Mouse (Mus musculus) intestine, embryonic 14.5 days (tissue): ENCODE results near the gene P4ha3. TPM values are rescaled to one million over a fixed set of nuclear protein-coding genes. Genes with fewer than 3 reads are reported as not detected.
A peak's percentile ranks its signal among the peaks of the same experiment; 100 is the strongest.

Experiments
- ATAC-seq: fragments of 200-750 bp; cut with Nextera tagmentation; replicated peaks from 2 replicates; pipeline ENCODE4 v1.8.0; 2017; ENCODE audit warnings: low read depth, moderate number of reproducible peaks, moderate TSS enrichment, moderate library complexity; ENCODE audit not compliant: low FRiP score, low TSS enrichment
- DNase-seq: peaks from one replicate; pipeline ENCODE4 v3.0.0-alpha.2; 2018; ENCODE audit warnings: low spot score
- H3K27ac ChIP-seq: fragments of 300-500 bp; sonication (generic); 2 replicates; pipeline ENCODE4 v1.5.1; 2014; ENCODE audit warnings: low read depth, mild to moderate bottlenecking, control low read depth
- H3K27me3 ChIP-seq: fragments of 300-500 bp; sonication (generic); replicated peaks from 2 replicates; pipeline ENCODE4 v1.6.1; 2014; ENCODE audit warnings: low read length, control low read depth; ENCODE audit not compliant: control insufficient read depth, insufficient read depth
- H3K36me3 ChIP-seq: fragments of 300-500 bp; sonication (generic); 2 replicates; pipeline ENCODE4 v1.6.1; 2014; ENCODE audit warnings: low read length, control low read depth; ENCODE audit not compliant: control insufficient read depth, insufficient read depth
- H3K4me1 ChIP-seq: fragments of 300-500 bp; sonication (generic); replicated peaks from 2 replicates; pipeline ENCODE4 v1.6.1; 2014; ENCODE audit warnings: low read length, control low read depth, mixed read lengths; ENCODE audit not compliant: control insufficient read depth, insufficient read depth
- H3K4me2 ChIP-seq: fragments of 300-500 bp; sonication (generic); 2 replicates; pipeline ENCODE4 v1.6.1; 2014; ENCODE audit warnings: low read length
- H3K4me3 ChIP-seq: fragments of 300-500 bp; sonication (generic); 2 replicates; pipeline ENCODE4 v1.5.1; 2014; ENCODE audit warnings: low read depth, low read length, control low read depth, mixed read lengths
- H3K9ac ChIP-seq: fragments of 300-500 bp; sonication (generic); 2 replicates; pipeline ENCODE4 v1.6.1; 2014; ENCODE audit warnings: mild to moderate bottlenecking, low read length
- H3K9me3 ChIP-seq: fragments of 300-500 bp; sonication (generic); 2 replicates; pipeline ENCODE4 v1.6.1; 2016; ENCODE audit warnings: low read length, control low read depth; ENCODE audit not compliant: control insufficient read depth
- WGBS: fragments of 180-500 bp; shearing (Covaris S2); extraction: QIAGEN DNeasy Blood & Tissue Kit; methylation state at CpG from one replicate; pipeline ENCODE4 v1.1.7; 2014; 5-methylcytosine and 5-hydroxymethylcytosine counted together
- polyA plus RNA-seq: library from polyadenylated mRNA; unstranded; fragments of >200 nt; fragmentation: Nextera tagmentation; extraction: Ambion mirVana; gene quantifications from 2 replicates; pipeline ENCODE4 v1.2.1, GENCODE M21; 2014

Gene P4ha3
- polyA plus RNA-seq, 1 experiment from 2014 or later: 5.8 TPM

DNA sequence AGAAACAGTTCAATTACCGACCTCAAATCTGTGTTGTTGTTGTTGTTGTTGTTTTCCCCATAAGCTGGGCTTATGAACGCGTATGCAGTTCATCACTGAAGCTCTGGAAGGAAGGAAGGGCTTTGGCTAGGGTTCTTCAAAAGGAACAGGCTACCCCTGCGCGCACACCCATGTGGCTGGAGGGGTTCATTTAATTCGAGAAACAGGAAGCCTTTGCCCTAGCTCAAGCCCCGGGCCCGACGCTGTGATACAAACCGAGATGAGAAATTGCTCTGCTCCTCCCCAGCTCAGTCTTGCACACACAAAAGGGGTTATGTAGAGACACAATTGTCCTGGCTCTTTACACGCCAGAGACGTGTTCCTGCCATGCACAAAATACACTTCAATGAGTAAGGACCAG is 25.0 kb downstream of the P4ha3 start:
- H3K27me3 ChIP-seq: no peaks in the 10 kb centered on the region
- no peak overlapping the region for H3K4me2 ChIP-seq
- no peaks in the 10 kb centered on the region for H3K36me3 ChIP-seq
- DNase-seq (no peak), ATAC-seq (no peak)
- no peak overlapping the region for H3K4me3 ChIP-seq
- no peaks in the 10 kb centered on the region for H3K9me3 ChIP-seq
- peaks cover 9% of the 10 kb centered on the region; the same call in 1 of the 2 replicates for H3K4me1 ChIP-seq
- 67% methylated on average over 12 of the region's 12 CpGs for WGBS
- no peak overlapping the region for H3K9ac ChIP-seq
- no peak overlapping the region for H3K27ac ChIP-seq

DNA sequence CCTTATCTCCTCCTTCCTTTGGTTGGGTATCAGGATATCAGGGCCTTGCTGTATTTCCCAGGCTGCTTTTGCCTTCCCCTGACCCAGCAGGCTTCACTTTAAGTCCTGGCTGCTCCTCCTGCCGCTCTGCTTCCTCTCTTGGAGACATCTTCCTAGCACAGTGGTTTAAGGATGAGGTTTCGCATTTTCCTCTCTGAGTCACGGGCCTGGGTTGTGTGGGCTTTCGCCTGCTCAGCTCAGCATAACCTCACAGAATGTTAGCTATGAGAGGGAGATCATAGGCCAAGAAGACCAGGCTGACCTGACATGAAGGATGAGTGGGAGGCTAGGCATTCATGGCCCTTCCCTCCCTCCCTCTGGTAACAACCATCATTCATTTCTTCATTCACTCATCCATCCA is 27.4 kb downstream of the P4ha3 start:
- peaks cover 9% of the 10 kb centered on the region; the same call in 1 of the 2 replicates for H3K4me1 ChIP-seq
- ATAC-seq (no peak), DNase-seq (no peak)
- no peak overlapping the region for H3K9ac ChIP-seq
- H3K27ac ChIP-seq: no peak overlapping the region
- H3K9me3 ChIP-seq: no peaks in the 10 kb centered on the region
- no peak overlapping the region for H3K4me3 ChIP-seq
- WGBS: 80% methylated on average over 4 of the region's 4 CpGs
- no peaks in the 10 kb centered on the region for H3K36me3 ChIP-seq
- H3K27me3 ChIP-seq: no peaks in the 10 kb centered on the region
- H3K4me2 ChIP-seq: no peak overlapping the region

DNA sequence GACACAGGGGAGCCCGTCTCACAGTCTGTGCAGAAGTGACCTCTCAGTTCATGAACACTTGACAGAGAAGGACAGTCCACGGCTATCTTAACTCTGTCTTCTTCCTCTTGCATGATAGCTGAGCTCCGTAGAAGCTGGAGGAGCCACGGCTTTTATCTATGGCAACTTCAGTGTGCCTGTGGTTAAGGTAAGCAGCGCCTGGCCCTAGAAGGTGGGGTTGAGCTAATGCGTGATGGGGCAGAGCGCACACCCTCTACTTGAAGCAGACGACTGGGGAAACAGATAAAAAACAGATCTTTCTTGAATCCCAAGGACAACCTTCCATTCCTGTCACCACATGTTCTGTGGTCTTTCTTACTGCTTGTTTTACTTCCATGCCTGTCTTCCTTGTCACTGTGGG is 31.6 kb downstream of the P4ha3 start:
- Histone ChIP-seq H3K27me3 (no peaks in the 10 kb centered on the region), H3K4me1 (no peaks in the 10 kb centered on the region; the same call in 1 of the 2 replicates), H3K4me3 (no peak overlapping the region), H3K9ac (no peak overlapping the region), H3K4me2 (no peak overlapping the region), H3K36me3 (no peaks in the 10 kb centered on the region), H3K27ac (no peak overlapping the region), H3K9me3 (no peaks in the 10 kb centered on the region)
- ATAC-seq (no peak), DNase-seq (no peak)
- WGBS: 88% methylated on average over 8 of the region's 8 CpGs

DNA sequence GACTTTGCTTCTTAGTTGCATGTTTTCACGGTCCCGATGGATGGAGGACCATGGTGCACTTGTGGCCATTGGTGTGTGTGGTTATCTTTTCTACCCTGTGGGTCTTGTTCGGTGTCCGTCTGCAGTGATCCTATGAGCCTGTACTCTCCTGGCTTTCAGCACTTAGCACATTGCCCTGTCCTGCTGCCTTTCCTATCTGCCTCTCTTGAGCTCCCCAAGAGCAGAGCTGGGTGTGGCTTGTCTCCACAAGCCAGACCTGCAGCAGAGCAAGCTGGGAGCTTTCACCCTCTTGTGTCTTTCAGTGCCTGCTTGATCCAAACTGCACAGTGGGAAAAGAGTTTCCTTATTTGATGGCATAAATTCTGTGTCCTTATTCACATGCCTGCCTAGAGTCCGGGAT is 32.2 kb downstream of the P4ha3 start:
- Histone ChIP-seq H3K4me1 (no peaks in the 10 kb centered on the region; the same call in 1 of the 2 replicates), H3K9me3 (no peaks in the 10 kb centered on the region), H3K27me3 (no peaks in the 10 kb centered on the region), H3K4me3 (no peak overlapping the region), H3K9ac (no peak overlapping the region), H3K4me2 (no peak overlapping the region), H3K36me3 (no peaks in the 10 kb centered on the region), H3K27ac (no peak overlapping the region)
- DNase-seq (no peak), ATAC-seq (no peak)
- 94% methylated on average over 5 of the region's 5 CpGs for WGBS

DNA sequence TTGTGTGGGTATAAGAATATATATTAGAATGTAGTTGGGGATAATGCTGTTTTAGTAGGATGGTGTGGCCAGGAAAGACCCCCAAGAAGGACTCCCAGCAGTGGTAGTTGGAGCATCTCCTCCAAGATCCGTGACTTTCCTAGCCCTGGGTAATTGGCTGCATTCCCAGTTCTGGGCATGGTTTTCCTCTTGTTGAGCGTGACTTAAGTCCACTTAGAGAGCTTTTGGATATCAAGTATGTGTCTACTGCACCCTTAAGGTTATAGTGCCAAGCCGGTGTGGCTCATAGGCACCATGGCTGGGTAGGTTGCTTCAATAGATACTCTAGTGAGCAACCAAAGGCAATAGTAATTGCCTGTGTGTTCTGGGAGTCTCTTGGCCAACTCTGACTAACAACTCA is 38.4 kb downstream of the P4ha3 start:
- H3K9me3 ChIP-seq: no peaks in the 10 kb centered on the region
- H3K4me1 ChIP-seq: no peaks in the 10 kb centered on the region; the same call in 1 of the 2 replicates
- DNase-seq (no peak), ATAC-seq (no peak)
- no peaks in the 10 kb centered on the region for H3K27me3 ChIP-seq
- no peak overlapping the region for H3K27ac ChIP-seq
- peaks cover 26% of the 10 kb centered on the region for H3K36me3 ChIP-seq
- WGBS: 75% methylated on average over 3 of the region's 3 CpGs
- H3K9ac ChIP-seq: no peak overlapping the region
- no peak overlapping the region for H3K4me2 ChIP-seq
- no peak overlapping the region for H3K4me3 ChIP-seq

DNA sequence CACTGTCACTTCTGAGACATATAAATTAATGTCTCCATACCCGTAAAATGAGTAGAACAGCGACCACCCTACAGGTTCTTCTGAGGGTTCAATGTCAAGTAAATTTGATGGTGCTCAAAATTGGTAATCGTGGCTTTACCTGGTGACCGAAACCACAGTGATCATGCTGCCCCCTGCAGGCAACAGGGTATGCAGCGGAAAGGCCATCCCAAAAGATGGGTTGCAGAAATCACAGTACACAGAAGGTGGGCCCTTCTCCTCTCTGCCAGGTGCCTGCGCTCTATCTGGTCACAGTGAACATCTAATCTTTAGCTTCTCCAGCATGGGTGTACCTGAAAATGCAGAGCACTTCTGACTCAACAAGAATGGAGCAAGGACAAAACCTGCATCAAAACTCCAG is 40.2 kb downstream of the P4ha3 start:
- peak; percentile 73 for DNase-seq

DNA sequence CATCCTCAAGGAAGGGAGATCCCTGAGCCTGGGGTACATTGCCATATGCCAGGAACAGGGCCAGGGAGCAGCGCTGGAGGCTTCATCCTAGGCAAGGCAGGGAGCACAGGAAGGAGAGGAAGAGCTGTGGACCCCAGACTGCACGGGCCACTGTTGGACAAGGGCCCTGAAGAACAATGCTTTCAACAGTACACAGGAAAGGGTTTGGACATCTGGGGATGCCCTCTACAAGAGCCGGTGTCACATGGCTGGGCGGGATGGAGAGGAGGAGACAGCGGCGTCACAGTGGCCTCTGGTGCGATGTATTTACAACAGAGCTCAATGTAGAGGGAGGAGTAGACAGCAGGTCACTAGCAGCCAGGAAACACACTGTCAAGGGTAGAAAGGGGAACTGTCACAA is 42.2 kb downstream of the P4ha3 start:
- ATAC-seq (no peak), DNase-seq (peak; percentile 25)
- Histone ChIP-seq H3K9me3 (no peaks in the 10 kb centered on the region), H3K4me3 (no peak overlapping the region), H3K27ac (no peak overlapping the region), H3K4me1 (no peaks in the 10 kb centered on the region), H3K27me3 (no peaks in the 10 kb centered on the region), H3K36me3 (peaks cover 61% of the 10 kb centered on the region), H3K4me2 (no peak overlapping the region), H3K9ac (no peak overlapping the region)
- WGBS: 78% methylated on average over 7 of the region's 7 CpGs

More for the DNA sequence above, 40.2 kb downstream of the P4ha3 start:
- Histone ChIP-seq H3K4me3 (no peak overlapping the region), H3K9ac (no peak overlapping the region), H3K4me1 (no peaks in the 10 kb centered on the region; the same call in 1 of the 2 replicates), H3K36me3 (peaks cover 41% of the 10 kb centered on the region), H3K27me3 (no peaks in the 10 kb centered on the region), H3K4me2 (no peak overlapping the region), H3K27ac (no peak overlapping the region), H3K9me3 (no peaks in the 10 kb centered on the region)
- 83% methylated on average over 6 of the region's 6 CpGs for WGBS
- ATAC-seq: no peak

DNA sequence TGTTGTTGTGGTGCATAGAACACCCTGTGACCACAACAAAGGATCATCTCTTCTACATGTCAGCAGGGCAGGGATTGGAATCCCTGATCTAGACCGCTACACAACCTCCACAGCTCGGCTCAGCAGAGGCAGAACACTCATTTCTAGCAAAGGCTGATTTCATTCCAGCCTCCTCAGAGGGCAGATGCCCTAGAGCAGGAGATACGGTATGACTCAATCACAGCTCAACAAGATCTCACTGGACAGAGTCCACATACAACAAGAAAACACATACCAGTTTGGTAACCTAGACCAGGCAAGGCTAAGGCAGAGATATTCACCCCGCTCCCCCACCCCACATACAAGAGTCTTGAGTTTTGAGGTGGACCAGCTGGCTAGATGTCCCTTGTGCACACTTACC is 43.3 kb downstream of the P4ha3 start:
- Histone ChIP-seq H3K27me3 (no peaks in the 10 kb centered on the region), H3K4me3 (no peak overlapping the region), H3K27ac (no peak overlapping the region), H3K9me3 (no peaks in the 10 kb centered on the region), H3K4me1 (no peaks in the 10 kb centered on the region), H3K9ac (no peak overlapping the region), H3K4me2 (no peak overlapping the region), H3K36me3 (peaks cover 72% of the 10 kb centered on the region)
- ATAC-seq (no peak), DNase-seq (no peak)
- WGBS: 92% methylated on average over 4 of the region's 4 CpGs

DNA sequence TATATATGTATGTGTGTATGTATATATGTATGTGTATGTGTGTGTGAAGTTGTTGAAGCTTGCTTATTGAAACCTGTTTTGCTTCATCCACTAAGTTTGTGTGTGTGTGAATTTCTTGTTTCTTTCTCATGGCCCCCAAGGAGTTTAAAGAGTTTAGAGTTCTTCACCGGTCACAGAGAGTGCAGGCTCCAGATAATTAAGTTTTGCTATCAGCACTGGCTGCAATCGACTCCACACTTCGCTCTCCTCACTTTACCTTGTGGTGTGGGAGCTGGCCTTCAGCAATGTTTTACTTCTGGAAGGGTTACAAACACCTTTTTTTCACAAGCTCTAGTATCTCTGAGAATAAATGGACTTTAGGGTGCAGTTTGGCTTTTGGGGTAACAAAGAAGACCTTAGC is 45.9 kb downstream of the P4ha3 start:
- 95% methylated on average over 3 of the region's 3 CpGs for WGBS
- H3K27me3 ChIP-seq: no peaks in the 10 kb centered on the region
- DNase-seq (no peak), ATAC-seq (no peak)
- H3K27ac ChIP-seq: no peak overlapping the region
- H3K9me3 ChIP-seq: no peaks in the 10 kb centered on the region
- H3K4me2 ChIP-seq: no peak overlapping the region
- no peaks in the 10 kb centered on the region for H3K4me1 ChIP-seq
- H3K4me3 ChIP-seq: no peak overlapping the region
- peaks cover 87% of the 10 kb centered on the region for H3K36me3 ChIP-seq
- no peak overlapping the region for H3K9ac ChIP-seq
